Mouse (Mus musculus) urinary bladder, postnatal 10 days (tissue): ENCODE data around the gene Map3k4.

Source experiments
- DNase-seq: peaks from one replicate; pipeline ENCODE4 v3.0.0; 2022; ENCODE audit warnings: low spot score

The Map3k4 gene

DNA sequence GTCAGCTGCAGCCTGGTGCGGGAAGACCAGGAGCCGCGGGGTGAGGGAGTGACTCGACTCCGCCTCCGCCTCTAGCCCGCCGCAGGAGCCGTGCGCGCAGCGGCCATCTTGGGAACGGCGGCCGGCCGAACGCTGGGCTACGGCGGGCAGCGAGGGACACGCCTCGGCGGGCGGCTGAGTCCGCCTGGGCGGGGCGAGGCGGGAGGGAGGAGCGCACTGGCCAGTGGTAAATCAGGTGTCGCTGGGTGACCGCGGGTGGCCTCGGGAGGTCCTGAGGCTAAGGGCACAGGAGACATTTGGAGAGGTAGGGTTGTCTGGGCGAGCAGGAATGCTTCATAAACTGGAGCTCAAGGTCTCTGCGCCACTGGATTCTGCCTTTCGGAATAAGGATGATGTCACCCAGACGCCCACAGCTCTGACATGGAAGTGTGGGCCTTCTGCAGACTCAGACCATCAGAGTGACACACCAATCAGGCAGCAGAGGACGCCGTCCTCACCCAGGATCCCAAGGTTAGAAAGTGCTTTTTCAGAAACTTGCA is at the start of gene Map3k4:
TSS of gene Map3k4 (minus strand) at position 134 of the 539 bp plus-strand sequence.
- peak; percentile 86 for DNase-seq

GRCm38 (mm10) chr17:12367373-12367930 is 48.9 kb upstream of the Map3k4 start:
- no peak for DNase-seq

DNA sequence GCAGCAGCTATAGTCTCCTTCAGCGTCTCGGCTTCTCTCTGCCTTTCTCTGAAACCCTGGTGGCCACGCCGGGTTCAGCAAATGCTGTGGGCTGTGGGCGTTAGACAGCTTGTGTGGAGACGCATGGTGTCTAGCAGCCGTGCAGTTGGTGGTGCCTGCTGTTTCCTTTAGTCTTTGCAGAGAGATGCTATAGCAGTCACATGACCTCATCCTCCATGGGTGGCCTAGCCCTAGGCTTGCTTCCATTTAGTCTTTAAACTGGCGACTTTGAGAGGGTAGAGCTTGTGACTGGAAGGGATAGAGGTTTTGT is 45.8 kb upstream of the Map3k4 start:
- no peak for DNase-seq

GRCm38 (mm10) chr17:12363601-12364425 is 45.2 kb upstream of the Map3k4 start:
- no peak for DNase-seq

- DNase-seq, result no peak
Measured at GRCm38 (mm10) chr17:12359876-12360275, 41.3 kb upstream of the Map3k4 start.

- no peak for DNase-seq
Measured at GRCm38 (mm10) chr17:12352781-12353180, 34.2 kb upstream of the Map3k4 start.

DNA sequence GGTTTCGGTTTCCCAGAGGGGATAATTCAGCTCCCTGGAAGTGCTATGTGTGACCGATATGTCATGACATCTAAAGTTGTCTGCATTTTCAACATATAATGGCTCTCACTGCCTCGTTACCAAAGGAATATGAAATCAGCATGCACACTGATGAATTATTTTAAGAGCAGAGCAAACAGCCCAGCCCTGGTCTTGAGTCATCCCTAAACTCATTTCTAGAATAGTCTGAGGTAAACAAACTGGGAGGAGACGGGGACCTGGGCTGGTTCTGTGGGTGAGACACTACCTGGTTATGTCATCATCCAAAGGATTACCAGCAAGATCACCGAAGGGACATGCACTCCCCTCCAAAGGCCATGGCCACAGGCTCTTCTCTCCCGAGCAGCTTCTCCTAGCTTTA is 33.0 kb upstream of the Map3k4 start:
- no peak for DNase-seq

GRCm38 (mm10) chr17:12347462-12347861 is 28.9 kb upstream of the Map3k4 start:
- DNase-seq, result no peak

GRCm38 (mm10) chr17:12343702-12344376 is 25.2 kb upstream of the Map3k4 start:
- no peak for DNase-seq

- no peak for DNase-seq
Measured at GRCm38 (mm10) chr17:12337156-12337555, 18.6 kb upstream of the Map3k4 start.

DNA sequence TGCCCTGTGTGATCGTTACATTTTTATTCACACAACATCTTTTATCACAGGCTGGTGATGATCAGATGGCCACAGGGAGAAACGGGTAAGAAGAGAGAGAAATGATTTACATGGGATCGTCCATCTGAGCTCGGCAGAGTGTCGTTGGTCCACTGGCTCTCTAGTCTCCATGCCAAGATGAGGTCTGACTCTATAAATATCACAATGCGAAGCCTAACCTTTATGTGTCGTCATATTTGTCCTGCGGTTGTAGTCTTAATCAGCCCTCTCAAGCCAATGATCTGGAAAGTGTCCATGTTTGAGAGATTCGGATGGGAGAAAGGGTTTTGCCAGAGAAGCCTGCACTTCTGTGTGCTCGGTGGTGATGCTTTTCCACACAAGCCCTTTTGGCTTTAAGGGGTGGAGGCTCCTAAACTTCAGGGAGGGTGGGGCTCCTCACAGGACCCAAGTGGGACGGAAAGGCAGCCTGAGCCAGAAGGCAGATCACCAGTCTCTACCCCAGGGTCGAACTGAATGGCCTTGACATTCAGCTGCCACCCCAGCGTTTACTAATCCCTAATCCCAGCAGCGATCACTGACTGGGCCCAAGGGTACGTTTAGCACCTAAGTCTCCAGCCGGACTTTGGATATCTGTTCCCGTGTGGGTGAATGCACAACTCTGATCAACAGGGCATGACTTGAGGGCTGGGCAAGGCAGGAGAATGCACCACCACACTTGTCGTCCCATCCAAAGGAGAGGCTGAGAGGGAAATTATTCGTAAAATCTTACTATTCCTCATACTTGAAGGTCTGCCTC is 17.7 kb upstream of the Map3k4 start:
- no peak for DNase-seq

- DNase-seq, result no peak
Measured at GRCm38 (mm10) chr17:12335115-12335514, 16.5 kb upstream of the Map3k4 start.

- no peak for DNase-seq
Measured at GRCm38 (mm10) chr17:12327847-12328518, 9.4 kb upstream of the Map3k4 start.

- DNase-seq, result no peak
Measured at GRCm38 (mm10) chr17:12319786-12320185, 1.2 kb upstream of the Map3k4 start.

- no peak for DNase-seq
Measured at GRCm38 (mm10) chr17:12317954-12318651, 493 bp downstream of the Map3k4 start.

- no peak for DNase-seq
Measured at GRCm38 (mm10) chr17:12317607-12317953, 1.0 kb downstream of the Map3k4 start.

- no peak for DNase-seq
Measured at GRCm38 (mm10) chr17:12316251-12316650, 2.3 kb downstream of the Map3k4 start.

DNA sequence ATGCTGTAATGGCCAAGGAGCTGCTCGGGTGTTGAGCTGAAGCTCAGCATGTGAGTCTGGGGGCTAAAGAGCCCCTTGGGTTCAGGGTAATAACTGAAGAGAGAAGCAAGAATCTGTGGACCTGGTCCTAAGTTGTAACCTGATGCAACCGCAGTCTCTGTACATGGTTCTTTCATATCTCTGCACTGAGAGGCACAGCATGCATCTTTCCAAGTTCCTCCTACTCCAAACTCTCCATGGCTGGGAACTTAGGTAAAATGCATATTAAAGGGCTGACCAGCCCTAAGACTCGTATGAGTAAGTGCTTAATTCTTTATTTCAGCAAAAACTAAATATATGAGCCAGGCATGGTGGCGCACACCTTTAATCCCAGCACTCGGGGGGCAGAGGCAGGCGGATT is 6.3 kb downstream of the Map3k4 start:
- no peak for DNase-seq

- DNase-seq, result no peak
Measured at GRCm38 (mm10) chr17:12309493-12309892, 9.1 kb downstream of the Map3k4 start.

- no peak for DNase-seq
Measured at GRCm38 (mm10) chr17:12309059-12309458, 9.5 kb downstream of the Map3k4 start.
